Mouse (Mus musculus): ENCODE measurements around the gene A530016L24Rik. TPM values are rescaled to one million over a fixed set of nuclear protein-coding genes. Genes with fewer than 3 reads are reported as not detected.

Gene A530016L24Rik
- total and polyA plus RNA-seq, 3 experiments = not detected

DNA sequence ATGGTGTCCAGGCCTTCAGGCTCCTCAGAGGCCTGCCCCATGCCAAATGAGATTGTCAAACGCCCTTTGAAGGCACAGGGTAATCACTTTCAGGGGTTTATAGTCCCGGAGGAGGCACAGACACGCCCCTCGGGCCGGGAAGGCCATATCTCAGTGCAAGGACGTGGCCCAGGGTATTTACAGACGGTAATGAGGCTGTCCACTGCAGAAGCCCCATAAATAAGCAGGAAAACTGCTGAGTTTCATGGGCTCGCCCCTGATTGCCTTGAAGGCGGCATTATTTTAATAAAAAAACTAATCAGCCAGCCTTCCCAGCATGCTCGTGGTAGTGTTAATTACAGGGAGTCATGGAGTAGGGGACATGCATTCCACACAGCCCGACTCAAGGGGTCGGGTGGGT, 26.8 kb upstream of the A530016L24Rik start:
- dilution Hi-C loops (cut with MboI; ENCODE audit: extremely low pct_ligation_motif_present, extremely low pct_unique_long_range_greater_than_20kb, low sequenced_read_pairs) = no loop called here
- Histone ChIP-seq H3K9ac (ENCODE audit: insufficient read depth, low read depth) (no peak overlapping the region), H3K79me2 (replicated peaks; ENCODE audit: control insufficient read depth, extremely low read depth, insufficient read depth, poor library complexity, severe bottlenecking) (no peaks in the 10 kb centered on the region), H3K4me3 (replicated peaks in 1 of 3; ENCODE audit: low read depth in 2 of 3, low read length in 2 of 3, poor library complexity in 1 of 3) (no peak overlapping the region), H3K9me3 (replicated peaks; ENCODE audit: low read length) (peaks cover 2% of the 10 kb centered on the region), H3K36me3 (replicated peaks in 1 of 2; ENCODE audit: control insufficient read depth in 1 of 2, insufficient read depth in 1 of 2, low read length in 1 of 2) (no peaks in the 10 kb centered on the region), H3K27ac (ENCODE audit: insufficient read depth, low read depth) (no peak overlapping the region), H3K4me1 (ENCODE audit: control insufficient read depth in 1 of 2, insufficient read depth in 2 of 2) (no peaks in the 10 kb centered on the region), H3K27me3 (replicated peaks) (peaks cover 96% of the 10 kb centered on the region), H3K4me2 (ENCODE audit: insufficient read depth, low read depth, poor library complexity, severe bottlenecking) (no peak overlapping the region)
- in situ Hi-C loops (cut with MboI; ENCODE audit: low pct_ligation_motif_present, low pct_unique_long_range_greater_than_20kb, low sequenced_read_pairs) = no loop called here
- TF ChIP-seq ZMIZ1 (IDR thresholded peaks at IDR 0.05; ENCODE audit: low read depth, low read length) (no peak), SMC3 (IDR thresholded peaks at IDR 0.05; ENCODE audit: low read depth, low read length) (no peak), MAX (IDR thresholded peaks at IDR 0.05; ENCODE audit: low read length) (no peak), JUN (IDR thresholded peaks at IDR 0.05; ENCODE audit: insufficient read depth, low read depth, low read length) (no peak), USF1 (IDR thresholded peaks at IDR 0.05; ENCODE audit: low read depth, low read length) (no peak), PAX5 (IDR thresholded peaks at IDR 0.05; ENCODE audit: low read length) (no peak), JUND (conservative IDR thresholded peaks at IDR 0.05; ENCODE audit: low read depth, low read length) (no peak), POLR2AphosphoS2 (IDR thresholded peaks at IDR 0.05; ENCODE audit: low read depth, low read length) (no peak), ZNF384 (IDR thresholded peaks at IDR 0.05; ENCODE audit: low read depth, low read length) (no peak), MXI1 (IDR thresholded peaks at IDR 0.05; ENCODE audit: low read depth, low read length) (no peak), CHD2 (IDR thresholded peaks at IDR 0.05; ENCODE audit: low read length) (no peak)
- no peak for DNase-seq (ENCODE audit: extremely low read depth)

DNA sequence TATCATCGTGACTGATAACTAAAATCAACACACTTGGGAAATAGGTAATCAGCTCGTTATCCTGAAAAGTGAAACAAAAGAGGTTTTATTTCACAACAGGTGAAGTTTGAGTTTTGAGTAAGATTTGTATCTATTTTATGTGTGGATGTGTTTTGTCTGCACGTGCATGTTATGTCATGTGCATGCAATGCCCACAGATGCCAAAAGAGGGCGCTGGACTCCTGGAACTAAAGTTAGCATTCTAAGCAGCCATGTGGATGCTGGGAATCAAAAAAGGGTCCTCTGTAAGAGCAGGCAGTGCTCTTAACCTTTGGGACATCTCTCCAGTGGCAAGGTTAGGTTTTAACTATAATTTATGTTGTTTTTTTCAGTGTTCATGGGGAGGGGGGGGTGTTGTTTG, 26.0 kb upstream of the A530016L24Rik start:
- dilution Hi-C loops (cut with MboI; ENCODE audit: extremely low pct_ligation_motif_present, extremely low pct_unique_long_range_greater_than_20kb, low sequenced_read_pairs) (no loop called here), in situ Hi-C loops (cut with MboI; ENCODE audit: low pct_ligation_motif_present, low pct_unique_long_range_greater_than_20kb, low sequenced_read_pairs) (no loop called here)
- H3K79me2 ChIP-seq (replicated peaks; ENCODE audit: control insufficient read depth, extremely low read depth, insufficient read depth, poor library complexity, severe bottlenecking) = no peaks in the 10 kb centered on the region
- peaks cover 2% of the 10 kb centered on the region for H3K9me3 ChIP-seq (replicated peaks; ENCODE audit: low read length)
- DNase-seq (ENCODE audit: extremely low read depth) = peak; percentile 9
- no peaks in the 10 kb centered on the region for H3K36me3 ChIP-seq (replicated peaks in 1 of 2; ENCODE audit: control insufficient read depth in 1 of 2, insufficient read depth in 1 of 2, low read length in 1 of 2)
- H3K4me2 ChIP-seq (ENCODE audit: insufficient read depth, low read depth, poor library complexity, severe bottlenecking) = no peak overlapping the region
- H3K9ac ChIP-seq (ENCODE audit: insufficient read depth, low read depth) = no peak overlapping the region
- H3K27ac ChIP-seq (ENCODE audit: insufficient read depth, low read depth) = no peak overlapping the region
- H3K4me1 ChIP-seq (ENCODE audit: control insufficient read depth in 1 of 2, insufficient read depth in 2 of 2) = no peaks in the 10 kb centered on the region
- peaks cover 94% of the 10 kb centered on the region for H3K27me3 ChIP-seq (replicated peaks)
- no peak overlapping the region for H3K4me3 ChIP-seq (replicated peaks in 1 of 3; ENCODE audit: low read depth in 2 of 3, low read length in 2 of 3, poor library complexity in 1 of 3)
- no peak for TF ChIP-seq KAT2A (IDR thresholded peaks at IDR 0.05; ENCODE audit: insufficient replicate concordance, low read length)
- peak; percentile 26 to 36; a peak in 2 of 4 replicates for TF ChIP-seq CTCF (conservative IDR thresholded peaks at IDR 0.05 in 1 of 2, IDR thresholded peaks at IDR 0.05 in 1 of 2; ENCODE audit: low read depth in 2 of 2, low read length in 2 of 2)

GRCm38 (mm10) chr12:112463750-112464444, 25.4 kb upstream of the A530016L24Rik start:
- Histone ChIP-seq H3K27ac (ENCODE audit: insufficient read depth, low read depth) (no peak overlapping the region), H3K9ac (ENCODE audit: insufficient read depth, low read depth) (no peak overlapping the region), H3K9me3 (replicated peaks; ENCODE audit: low read length) (peaks cover 2% of the 10 kb centered on the region), H3K4me2 (ENCODE audit: insufficient read depth, low read depth, poor library complexity, severe bottlenecking) (no peak overlapping the region), H3K4me3 (replicated peaks in 1 of 3; ENCODE audit: low read depth in 2 of 3, low read length in 2 of 3, poor library complexity in 1 of 3) (no peak overlapping the region), H3K36me3 (replicated peaks in 1 of 2; ENCODE audit: control insufficient read depth in 1 of 2, insufficient read depth in 1 of 2, low read length in 1 of 2) (no peaks in the 10 kb centered on the region), H3K79me2 (replicated peaks; ENCODE audit: control insufficient read depth, extremely low read depth, insufficient read depth, poor library complexity, severe bottlenecking) (no peaks in the 10 kb centered on the region), H3K4me1 (ENCODE audit: control insufficient read depth in 1 of 2, insufficient read depth in 2 of 2) (no peaks in the 10 kb centered on the region), H3K27me3 (replicated peaks) (peaks cover 94% of the 10 kb centered on the region)
- DNase-seq (ENCODE audit: extremely low read depth) = no peak
- in situ Hi-C loops (cut with MboI; ENCODE audit: low pct_ligation_motif_present, low pct_unique_long_range_greater_than_20kb, low sequenced_read_pairs) = no loop called here
- no peak for TF ChIP-seq ZNF384 (IDR thresholded peaks at IDR 0.05; ENCODE audit: low read depth, low read length)
- no peak for TF ChIP-seq CTCF (conservative IDR thresholded peaks at IDR 0.05 in 1 of 2, IDR thresholded peaks at IDR 0.05 in 1 of 2; ENCODE audit: low read depth in 2 of 2, low read length in 2 of 2)
- dilution Hi-C loops (cut with MboI; ENCODE audit: extremely low pct_ligation_motif_present, extremely low pct_unique_long_range_greater_than_20kb, low sequenced_read_pairs) = no loop called here

Measured in CH12.LX (cell line).